Mouse (Mus musculus) forebrain, embryonic 12.5 days (tissue): Measurements from ENCODE around the gene Cd300c. TPM values are rescaled to one million over a fixed set of nuclear protein-coding genes. Genes with fewer than 3 reads are reported as not detected.
"Not testable (repeated sequence)": the region's sequence is repeated elsewhere in the genome, so short reads cannot be mapped to it uniquely, and the experiment has no call there.

Experiments
- ATAC-seq: fragments of 200-750 bp; cut with Nextera tagmentation; 2 replicates; pipeline ENCODE4 v1.8.0; 2017; ENCODE audit warnings: moderate TSS enrichment; ENCODE audit not compliant: low FRiP score
- H3K27ac ChIP-seq: fragments of 300-500 bp; sonication (generic); 2 replicates; pipeline ENCODE4 v1.5.1; 2016; ENCODE audit warnings: mild to moderate bottlenecking
- H3K27me3 ChIP-seq: fragments of 300-500 bp; sonication (generic); 2 replicates; pipeline ENCODE4 v1.6.1; 2016; ENCODE audit warnings: mild to moderate bottlenecking
- H3K36me3 ChIP-seq: fragments of 300-500 bp; sonication (generic); replicated peaks from 2 replicates; pipeline ENCODE4 v1.6.1; 2016; ENCODE audit warnings: mild to moderate bottlenecking
- H3K4me1 ChIP-seq: fragments of 300-500 bp; sonication (generic); 2 replicates; pipeline ENCODE4 v1.6.1; 2016
- H3K4me2 ChIP-seq: fragments of 300-500 bp; sonication (generic); 2 replicates; pipeline ENCODE4 v1.6.1; 2016; ENCODE audit warnings: mild to moderate bottlenecking, moderate library complexity
- H3K4me3 ChIP-seq: fragments of 300-500 bp; sonication (generic); replicated peaks from 2 replicates; pipeline ENCODE4 v1.5.1; 2016; ENCODE audit warnings: mild to moderate bottlenecking
- H3K9ac ChIP-seq: fragments of 300-500 bp; sonication (generic); 2 replicates; pipeline ENCODE4 v1.6.1; 2016; ENCODE audit warnings: mild to moderate bottlenecking
- H3K9me3 ChIP-seq: fragments of 300-500 bp; sonication (generic); 2 replicates; pipeline ENCODE4 v1.6.1; 2016
- WGBS: fragments of 180-500 bp; shearing (Covaris S2); methylation state at CpG from one replicate; pipeline ENCODE4 v1.1.7; 2016; 5-methylcytosine and 5-hydroxymethylcytosine counted together
- polyA plus RNA-seq: library from polyadenylated mRNA; unstranded; fragments of >200 nt; fragmentation: Nextera tagmentation; extraction: Ambion mirVana; gene quantifications from 2 replicates; pipeline ENCODE4 v1.2.1, GENCODE M21; 2016

Cd300c gene
- polyA plus RNA-seq, 1 experiment from 2014 or later: not detected

- Histone ChIP-seq H3K27ac (no peak overlapping the region), H3K36me3 (no peaks in the 10 kb centered on the region), H3K4me1 (no peaks in the 10 kb centered on the region), H3K9ac (no peak overlapping the region), H3K27me3 (no peaks in the 10 kb centered on the region), H3K9me3 (no peaks in the 10 kb centered on the region), H3K4me3 (no peak overlapping the region), H3K4me2 (no peak overlapping the region)
- no peak for ATAC-seq
- 94% methylated on average over 2 of the region's 2 CpGs for WGBS
These were observed 39.4 kb downstream of the Cd300c start for GRCm38 (mm10) chr11:114929581-114929980.

- ATAC-seq: no peak
- Histone ChIP-seq H3K9me3 (no peaks in the 10 kb centered on the region), H3K9ac (no peak overlapping the region), H3K27me3 (no peaks in the 10 kb centered on the region), H3K4me3 (no peak overlapping the region), H3K27ac (no peak overlapping the region), H3K4me2 (no peak overlapping the region), H3K4me1 (no peaks in the 10 kb centered on the region), H3K36me3 (no peaks in the 10 kb centered on the region)
- WGBS: 76% methylated on average over 4 of the region's 4 CpGs
These were observed 45.0 kb downstream of the Cd300c start for GRCm38 (mm10) chr11:114923961-114924360.

GRCm38 (mm10) chr11:114922439-114922838 lies 46.5 kb downstream of the Cd300c start:
- H3K27ac ChIP-seq: no peak overlapping the region
- H3K27me3 ChIP-seq: no peaks in the 10 kb centered on the region
- ATAC-seq: no peak
- WGBS: 84% methylated on average over 4 of the region's 4 CpGs
- no peaks in the 10 kb centered on the region for H3K4me1 ChIP-seq
- H3K9ac ChIP-seq: no peak overlapping the region
- no peaks in the 10 kb centered on the region for H3K36me3 ChIP-seq
- H3K4me3 ChIP-seq: no peak overlapping the region
- no peak overlapping the region for H3K4me2 ChIP-seq
- H3K9me3 ChIP-seq: no peaks in the 10 kb centered on the region

DNA sequence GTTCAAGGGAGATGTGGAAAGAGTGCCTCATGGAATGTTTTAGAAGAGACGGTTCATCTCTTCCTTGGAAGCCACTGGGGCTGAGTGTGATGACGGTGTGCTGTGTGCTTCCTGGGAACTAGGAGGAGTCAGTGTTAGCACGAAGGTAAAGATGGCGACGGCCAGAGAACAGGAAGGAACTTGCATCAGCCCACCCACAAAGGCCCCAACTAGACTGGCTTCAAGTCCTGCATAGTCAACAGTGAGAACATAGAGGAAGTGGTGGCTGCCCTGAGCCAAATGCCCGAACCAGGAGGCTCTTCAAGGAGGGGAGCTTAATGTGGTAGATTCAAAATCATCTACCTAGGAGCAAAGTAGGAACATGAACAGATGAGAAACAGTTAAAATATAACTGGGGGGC lies 51.8 kb downstream of the Cd300c start:
- H3K9ac ChIP-seq: no peak overlapping the region
- no peaks in the 10 kb centered on the region for H3K9me3 ChIP-seq
- no peaks in the 10 kb centered on the region for H3K4me1 ChIP-seq
- H3K4me2 ChIP-seq: no peak overlapping the region
- H3K27ac ChIP-seq: no peak overlapping the region
- 85% methylated on average over 6 of the region's 6 CpGs for WGBS
- no peak overlapping the region for H3K4me3 ChIP-seq
- peaks cover 4% of the 10 kb centered on the region; the same call in 1 of the 2 replicates for H3K27me3 ChIP-seq
- no peak for ATAC-seq
- H3K36me3 ChIP-seq: no peaks in the 10 kb centered on the region

- Histone ChIP-seq H3K4me3 (no peak overlapping the region), H3K27me3 (peaks cover 4% of the 10 kb centered on the region; the same call in 1 of the 2 replicates), H3K9me3 (no peaks in the 10 kb centered on the region), H3K4me2 (no peak overlapping the region), H3K27ac (no peak overlapping the region), H3K9ac (no peak overlapping the region), H3K4me1 (no peaks in the 10 kb centered on the region), H3K36me3 (no peaks in the 10 kb centered on the region)
- no peak for ATAC-seq
- 70% methylated on average over 7 of the region's 7 CpGs for WGBS
These were observed 54.0 kb downstream of the Cd300c start for GRCm38 (mm10) chr11:114914978-114915377.

GRCm38 (mm10) chr11:114912847-114913246 lies 56.1 kb downstream of the Cd300c start:
- H3K4me2 ChIP-seq: no peak overlapping the region
- H3K27ac ChIP-seq: no peak overlapping the region
- no peaks in the 10 kb centered on the region for H3K4me1 ChIP-seq
- 19% methylated on average over 9 of the region's 9 CpGs for WGBS
- H3K27me3 ChIP-seq: peaks cover 4% of the 10 kb centered on the region; the same call in 1 of the 2 replicates
- H3K4me3 ChIP-seq: no peak overlapping the region
- no peaks in the 10 kb centered on the region for H3K36me3 ChIP-seq
- H3K9ac ChIP-seq: no peak overlapping the region
- no peaks in the 10 kb centered on the region for H3K9me3 ChIP-seq
- ATAC-seq: peak; percentile 46; the same call in 1 of the 2 replicates

DNA sequence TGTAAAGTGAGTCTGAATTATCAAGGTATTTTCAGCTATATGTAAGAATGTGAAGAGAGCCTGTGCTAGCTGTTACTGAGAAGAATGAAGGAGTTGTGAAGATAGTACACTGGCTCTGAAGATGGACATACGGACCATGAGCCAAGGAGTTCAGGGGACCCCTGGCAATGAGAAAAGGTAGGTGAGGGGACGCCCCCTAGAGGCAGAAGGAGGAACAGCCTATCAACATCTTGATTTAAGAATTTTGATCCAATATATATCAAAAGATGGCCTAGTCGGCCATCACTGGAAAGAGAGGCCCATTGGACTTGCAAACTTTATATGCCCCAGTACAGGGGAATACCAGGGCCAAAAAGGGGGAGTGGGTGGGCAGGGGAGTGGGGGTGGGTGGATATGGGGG lies 59.4 kb downstream of the Cd300c start:
- H3K27ac ChIP-seq, H3K4me1 ChIP-seq, H3K4me3 ChIP-seq, H3K9me3 ChIP-seq, H3K4me2 ChIP-seq, ATAC-seq, H3K36me3 ChIP-seq, H3K9ac ChIP-seq: not testable (repeated sequence)
- 50% methylated on average over 3 of the region's 3 CpGs for WGBS
- peaks cover 12% of the 10 kb centered on the region; the same call in 1 of the 2 replicates for H3K27me3 ChIP-seq

DNA sequence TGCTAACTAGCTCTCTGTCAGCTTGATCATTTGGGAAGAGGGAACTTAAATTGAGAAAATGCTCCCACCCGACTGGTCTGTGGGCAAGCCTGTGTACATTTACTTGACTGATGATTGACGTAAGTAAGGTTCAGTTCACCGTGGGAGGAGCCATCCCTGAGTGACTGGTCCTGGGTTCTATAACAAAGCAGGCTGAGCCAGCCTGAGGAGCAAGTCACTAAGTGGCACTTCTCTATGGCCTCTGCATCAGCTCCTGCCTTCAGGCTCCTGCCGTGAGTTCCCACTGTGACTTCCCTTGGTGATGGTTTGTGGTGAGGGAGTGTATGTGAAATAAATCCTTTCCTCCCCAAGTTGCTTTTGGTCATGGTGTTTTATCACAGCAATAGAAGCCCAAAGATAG lies 60.9 kb downstream of the Cd300c start:
- WGBS: 67% methylated on average over 4 of the region's 4 CpGs
- no peaks in the 10 kb centered on the region for H3K4me1 ChIP-seq
- H3K4me3 ChIP-seq: no peak overlapping the region
- H3K9me3 ChIP-seq: no peaks in the 10 kb centered on the region
- H3K36me3 ChIP-seq: no peaks in the 10 kb centered on the region
- H3K4me2 ChIP-seq: no peak overlapping the region
- peaks cover 8% of the 10 kb centered on the region; the same call in 1 of the 2 replicates for H3K27me3 ChIP-seq
- H3K9ac ChIP-seq: no peak overlapping the region
- H3K27ac ChIP-seq: no peak overlapping the region
- ATAC-seq: no peak

- H3K4me3 ChIP-seq: no peak overlapping the region
- 85% methylated on average over 4 of the region's 4 CpGs for WGBS
- H3K27ac ChIP-seq: no peak overlapping the region
- peaks cover 8% of the 10 kb centered on the region; the same call in 1 of the 2 replicates for H3K27me3 ChIP-seq
- H3K4me2 ChIP-seq: no peak overlapping the region
- no peaks in the 10 kb centered on the region for H3K9me3 ChIP-seq
- H3K9ac ChIP-seq: no peak overlapping the region
- ATAC-seq: no peak
- no peaks in the 10 kb centered on the region for H3K4me1 ChIP-seq
- no peaks in the 10 kb centered on the region for H3K36me3 ChIP-seq
These were observed 61.4 kb downstream of the Cd300c start for GRCm38 (mm10) chr11:114907567-114907966.

Other genes starting within 250 kb of the Cd300c start
- 1.9 and 2.0 TPM in 2 replicates for gene Dnaic2, start 241.7 kb downstream of the Cd300c start, polyA plus RNA-seq
- 0.80 and 1.4 TPM in 2 replicates for gene Kif19a, start 203.8 kb downstream of the Cd300c start, polyA plus RNA-seq
- gene Btbd17, start 173.2 kb downstream of the Cd300c start, polyA plus RNA-seq: 41.6 and 44.8 TPM in 2 replicates
- not detected in 2 replicates for gene Gpr142, start 170.2 kb downstream of the Cd300c start, polyA plus RNA-seq
- 8.4 and 10.8 TPM in 2 replicates for gene Gprc5c, start 118.0 kb downstream of the Cd300c start, polyA plus RNA-seq
- gene Cd300a, start 79.1 kb downstream of the Cd300c start, polyA plus RNA-seq: 0.44 and 0.68 TPM in 2 replicates
- gene Cd300lb, start 34.8 kb downstream of the Cd300c start, polyA plus RNA-seq: not detected in 2 replicates
- gene Cd300ld, start 20.8 kb upstream of the Cd300c start, polyA plus RNA-seq: 0.10 TPM in 1 of 2 replicates, not detected in the other
- 0.47 and 0.96 TPM in 2 replicates for gene Cd300c2, start 32.7 kb upstream of the Cd300c start, polyA plus RNA-seq
- gene Cd300ld2, start 47.0 kb upstream of the Cd300c start, polyA plus RNA-seq: not detected in 2 replicates
- not detected in 2 replicates for gene Cd300ld4, start 57.9 kb upstream of the Cd300c start, polyA plus RNA-seq
- gene Cd300ld5, start 68.6 kb upstream of the Cd300c start, polyA plus RNA-seq: not detected in 2 replicates
- not detected in 2 replicates for gene Cd300ld3, start 79.3 kb upstream of the Cd300c start, polyA plus RNA-seq
- gene Cd300e, start 93.0 kb upstream of the Cd300c start, polyA plus RNA-seq: not detected in 2 replicates
- gene Rab37, start 122.3 kb upstream of the Cd300c start, polyA plus RNA-seq: 0.80 and 1.2 TPM in 2 replicates
- 0.19 TPM in 1 of 2 replicates, not detected in the other for gene Cd300lf, start 164.8 kb upstream of the Cd300c start, polyA plus RNA-seq
- gene Slc9a3r1, start 194.2 kb upstream of the Cd300c start, polyA plus RNA-seq: 31.3 and 32.2 TPM in 2 replicates
- 7.9 and 8.4 TPM in 2 replicates for gene Tmem104, start 218.3 kb upstream of the Cd300c start, polyA plus RNA-seq
- 16.0 and 16.6 TPM in 2 replicates for gene Nat9, start 218.7 kb upstream of the Cd300c start, polyA plus RNA-seq